Mouse (Mus musculus): Measurements from ENCODE around the gene Rsph6a.

- TF ChIP-seq CTCF (IDR thresholded peaks at IDR 0.05; ENCODE audit: borderline replicate concordance, extremely low read depth, insufficient read depth, insufficient read length) (no peak), POLR2A (IDR thresholded peaks at IDR 0.05; ENCODE audit: borderline replicate concordance, extremely low read depth, insufficient read depth, insufficient read length, poor library complexity, severe bottlenecking) (no peak)
Measured at GRCm38 (mm10) chr7:19077761-19078160, 23.3 kb downstream of the Rsph6a start.
